Mouse (Mus musculus) midbrain, postnatal 0 days (tissue): ENCODE measurements around the gene Arl5c. TPM values are rescaled to one million over a fixed set of nuclear protein-coding genes. Genes with fewer than 3 reads are reported as not detected.
A peak's percentile ranks its signal among the peaks of the same experiment; 100 is the strongest.

Experiments used
- ATAC-seq: fragments of 200-750 bp; cut with Nextera tagmentation; 2 replicates; pipeline ENCODE4 v1.8.0; 2017; ENCODE audit warnings: moderate number of reproducible peaks, mild to moderate bottlenecking, moderate TSS enrichment, moderate library complexity; ENCODE audit not compliant: low FRiP score
- DNase-seq: peaks from one replicate; pipeline ENCODE4 v3.0.0-alpha.2; 2015; ENCODE audit warnings: low spot score
- H3K27ac ChIP-seq: fragments of 300-500 bp; sonication (generic); 2 replicates; pipeline ENCODE4 v1.5.1; 2014; ENCODE audit warnings: low read depth, mild to moderate bottlenecking, low read length, mixed read lengths
- H3K27me3 ChIP-seq: fragments of 300-500 bp; sonication (generic); 2 replicates; pipeline ENCODE4 v1.6.1; 2014; ENCODE audit warnings: low read length, control low read depth, mixed read lengths; ENCODE audit not compliant: insufficient read depth
- H3K36me3 ChIP-seq: fragments of 300-500 bp; sonication (generic); 2 replicates; pipeline ENCODE4 v1.6.1; 2014; ENCODE audit warnings: low read length, control low read depth, mixed read lengths; ENCODE audit not compliant: insufficient read depth
- H3K4me1 ChIP-seq: fragments of 300-500 bp; sonication (generic); 2 replicates; pipeline ENCODE4 v1.6.1; 2014; ENCODE audit warnings: mild to moderate bottlenecking, control low read depth, antibody characterized with exemption, low read length, mixed read lengths; ENCODE audit not compliant: insufficient read depth
- H3K4me2 ChIP-seq: fragments of 300-500 bp; sonication (generic); 2 replicates; pipeline ENCODE4 v1.6.1; 2014; ENCODE audit warnings: low read depth, mild to moderate bottlenecking, low read length, mixed read lengths; ENCODE audit not compliant: poor library complexity, severe bottlenecking
- H3K4me3 ChIP-seq: fragments of 300-500 bp; sonication (generic); 2 replicates; pipeline ENCODE4 v1.5.1; 2014; ENCODE audit warnings: low read depth, mild to moderate bottlenecking, low read length, moderate library complexity
- H3K9ac ChIP-seq: fragments of 300-500 bp; sonication (generic); replicated peaks from 2 replicates; pipeline ENCODE4 v1.6.1; 2014; ENCODE audit warnings: mild to moderate bottlenecking, low read length, moderate library complexity, mixed read lengths; ENCODE audit not compliant: poor library complexity, severe bottlenecking
- H3K9me3 ChIP-seq: fragments of 300-500 bp; sonication (generic); 2 replicates; pipeline ENCODE4 v1.6.1; 2016; ENCODE audit warnings: low read length, control low read depth
- CTCF ChIP-seq: IDR thresholded peaks from 2 replicates; pipeline ENCODE4 v1.5.1; 2016; ENCODE audit warnings: antibody characterized with exemption, mild to moderate bottlenecking
- WGBS: fragments of 180-500 bp; shearing (Covaris S2); extraction: QIAGEN DNeasy Blood & Tissue Kit; methylation state at CpG from one replicate; pipeline ENCODE4 v1.1.7; 2014; 5-methylcytosine and 5-hydroxymethylcytosine counted together
- polyA plus RNA-seq: library from polyadenylated mRNA; unstranded; fragments of >200 nt; fragmentation: Nextera tagmentation; extraction: Ambion mirVana; gene quantifications from 2 replicates; pipeline ENCODE4 v1.2.1, GENCODE M21; 2015
- total RNA-seq: library from RNA; depleted of rRNA; stranded (reverse); fragments of >200 nt; gene quantifications from 2 replicates; pipeline ENCODE4 v1.2.3, GENCODE M21; 2014

The Arl5c gene
- total and polyA plus RNA-seq, 2 experiments from 2014 or later, result 1.1 to 2.9 TPM

GRCm38 (mm10) chr11:97954469-97955141 is 41.4 kb downstream of the Arl5c start:
- H3K27me3 ChIP-seq, result no peaks in the 10 kb centered on the region
- no peak for TF ChIP-seq CTCF
- H3K36me3 ChIP-seq, result no peaks in the 10 kb centered on the region
- DNase-seq (no peak), ATAC-seq (no peak)
- H3K4me1 ChIP-seq, result peaks cover 23% of the 10 kb centered on the region; the same call in 1 of the 2 replicates
- H3K27ac ChIP-seq, result no peak overlapping the region
- H3K4me3 ChIP-seq, result no peak overlapping the region
- H3K9me3 ChIP-seq, result no peaks in the 10 kb centered on the region
- 60% methylated on average over 14 of the region's 14 CpGs for WGBS
- H3K4me2 ChIP-seq, result no peak overlapping the region
- no peak overlapping the region for H3K9ac ChIP-seq

GRCm38 (mm10) chr11:97953939-97954275 is 42.1 kb downstream of the Arl5c start:
- Histone ChIP-seq H3K9me3 (no peaks in the 10 kb centered on the region), H3K4me3 (no peak overlapping the region), H3K4me1 (peaks cover 20% of the 10 kb centered on the region; the same call in 1 of the 2 replicates), H3K27ac (no peak overlapping the region), H3K4me2 (no peak overlapping the region), H3K27me3 (no peaks in the 10 kb centered on the region), H3K9ac (no peak overlapping the region), H3K36me3 (no peaks in the 10 kb centered on the region)
- no peak for DNase-seq
- ATAC-seq, result no peak
- 91% methylated on average over 6 of the region's 6 CpGs for WGBS
- TF ChIP-seq CTCF, result no peak

- no peak overlapping the region for H3K9ac ChIP-seq
- no peak for TF ChIP-seq CTCF
- no peaks in the 10 kb centered on the region for H3K36me3 ChIP-seq
- H3K27me3 ChIP-seq, result no peaks in the 10 kb centered on the region
- H3K27ac ChIP-seq, result no peak overlapping the region
- ATAC-seq (no peak), DNase-seq (no peak)
- no peak overlapping the region for H3K4me3 ChIP-seq
- WGBS, result 78% methylated on average over 16 of the region's 16 CpGs
- no peak overlapping the region for H3K4me2 ChIP-seq
- peaks cover 20% of the 10 kb centered on the region; the same call in 1 of the 2 replicates for H3K4me1 ChIP-seq
- no peaks in the 10 kb centered on the region for H3K9me3 ChIP-seq
These were observed 42.6 kb downstream of the Arl5c start for GRCm38 (mm10) chr11:97953179-97953938.

DNA sequence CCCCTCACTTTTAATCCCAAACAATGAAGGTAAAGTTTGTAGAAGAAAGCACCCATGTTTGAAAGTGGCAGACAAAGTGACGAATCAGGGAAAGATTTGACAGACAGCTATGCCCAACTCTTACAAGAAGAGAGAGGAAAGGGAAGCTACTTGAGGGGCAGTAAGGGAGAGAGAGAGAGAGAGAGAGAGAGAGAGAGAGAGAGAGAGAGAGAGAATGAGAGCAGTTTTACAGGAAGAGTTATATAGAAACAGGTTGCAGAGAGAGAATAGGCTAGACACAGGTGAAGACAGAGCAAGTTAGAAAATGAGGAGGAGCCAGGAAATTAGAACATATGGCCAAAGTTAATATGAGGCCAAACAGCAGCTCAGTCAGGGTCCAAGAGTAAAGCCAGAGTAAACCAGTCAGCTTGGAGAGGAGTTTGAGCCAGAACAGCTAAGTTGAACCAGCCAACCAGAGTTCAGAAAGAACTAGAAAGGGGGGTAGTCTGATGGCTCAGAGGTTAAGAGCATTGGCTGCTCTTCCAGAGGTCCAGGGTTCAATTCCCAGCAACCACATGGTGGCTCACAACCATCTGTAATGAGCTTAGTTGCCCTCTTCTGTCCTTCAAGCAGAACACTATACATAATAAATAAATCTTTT is 43.5 kb downstream of the Arl5c start:
- DNase-seq (no peak), ATAC-seq (no peak)
- Histone ChIP-seq H3K36me3 (no peaks in the 10 kb centered on the region), H3K4me1 (peaks cover 20% of the 10 kb centered on the region; the same call in 1 of the 2 replicates), H3K4me3 (no peak overlapping the region), H3K27ac (no peak overlapping the region), H3K9ac (no peak overlapping the region), H3K9me3 (no peaks in the 10 kb centered on the region), H3K27me3 (no peaks in the 10 kb centered on the region), H3K4me2 (no peak overlapping the region)
- 85% methylated on average over 1 of the region's 1 CpGs for WGBS
- no peak for TF ChIP-seq CTCF

GRCm38 (mm10) chr11:97949703-97950475 is 46.1 kb downstream of the Arl5c start:
- peak; percentile 68 for DNase-seq
- TF ChIP-seq CTCF, result no peak
- 32% methylated on average over 20 of the region's 20 CpGs for WGBS
- no peak overlapping the region for H3K9ac ChIP-seq
- no peaks in the 10 kb centered on the region for H3K36me3 ChIP-seq
- no peak overlapping the region for H3K4me3 ChIP-seq
- H3K27me3 ChIP-seq, result no peaks in the 10 kb centered on the region
- H3K9me3 ChIP-seq, result no peaks in the 10 kb centered on the region
- ATAC-seq, result peak; percentile 27; the same call in 1 of the 2 replicates
- H3K4me1 ChIP-seq, result peaks cover 10% of the 10 kb centered on the region; the same call in 1 of the 2 replicates
- H3K4me2 ChIP-seq, result 0 out of 2 replicates have a peak overlapping the region, but pooled peaks have one; percentile 9
- H3K27ac ChIP-seq, result peak overlapping the region; percentile 69
